Mouse (Mus musculus) WW6 (cell line): ENCODE results near the gene Grb7.

Source experiments
- DNase-seq: peaks from one replicate; pipeline ENCODE4 v3.0.0-alpha.2; 2013; ENCODE audit warnings: low read depth, low spot score

The Grb7 gene

DNA sequence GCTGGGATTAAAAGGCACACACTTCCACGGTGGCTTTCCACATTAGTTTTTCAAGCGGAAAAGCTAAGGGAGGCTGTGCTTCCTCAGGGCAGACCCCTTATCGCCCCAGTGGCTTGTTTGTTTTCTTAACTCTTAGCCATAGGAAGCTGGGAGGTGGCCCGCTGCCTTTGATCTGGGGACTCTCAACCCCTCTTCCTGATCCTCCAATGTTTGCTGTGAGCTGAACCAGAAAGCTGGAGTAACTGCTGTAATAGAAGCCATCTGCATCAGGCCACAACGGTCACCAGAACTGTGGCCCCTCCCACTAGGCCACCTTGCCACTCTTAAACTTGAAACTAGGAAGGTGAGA is at the start of gene Grb7:
Grb7 (plus strand) TSS at position 182 of the 349 bp plus-strand sequence.
- DNase-seq, result no peak

DNA sequence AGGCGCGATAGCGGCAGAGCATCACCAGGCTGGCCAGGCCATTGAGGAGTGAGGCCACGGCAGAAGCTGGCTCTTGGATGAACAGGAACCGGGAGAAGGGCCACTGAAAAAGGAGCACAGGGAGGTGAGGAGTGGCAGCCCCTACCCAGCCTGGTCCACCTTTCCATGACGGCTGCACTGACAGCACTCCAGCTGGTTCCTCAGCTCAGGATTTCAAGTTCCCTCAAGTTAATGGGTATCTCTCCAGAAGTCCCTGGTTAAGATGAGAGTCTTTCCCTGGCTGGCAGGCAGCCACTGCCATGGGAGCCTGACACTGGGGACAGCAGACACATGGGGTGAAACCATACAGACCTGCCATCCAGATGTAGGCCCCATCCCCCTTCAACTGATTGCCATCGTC is 48.2 kb upstream of the Grb7 start:
- no peak for DNase-seq

DNA sequence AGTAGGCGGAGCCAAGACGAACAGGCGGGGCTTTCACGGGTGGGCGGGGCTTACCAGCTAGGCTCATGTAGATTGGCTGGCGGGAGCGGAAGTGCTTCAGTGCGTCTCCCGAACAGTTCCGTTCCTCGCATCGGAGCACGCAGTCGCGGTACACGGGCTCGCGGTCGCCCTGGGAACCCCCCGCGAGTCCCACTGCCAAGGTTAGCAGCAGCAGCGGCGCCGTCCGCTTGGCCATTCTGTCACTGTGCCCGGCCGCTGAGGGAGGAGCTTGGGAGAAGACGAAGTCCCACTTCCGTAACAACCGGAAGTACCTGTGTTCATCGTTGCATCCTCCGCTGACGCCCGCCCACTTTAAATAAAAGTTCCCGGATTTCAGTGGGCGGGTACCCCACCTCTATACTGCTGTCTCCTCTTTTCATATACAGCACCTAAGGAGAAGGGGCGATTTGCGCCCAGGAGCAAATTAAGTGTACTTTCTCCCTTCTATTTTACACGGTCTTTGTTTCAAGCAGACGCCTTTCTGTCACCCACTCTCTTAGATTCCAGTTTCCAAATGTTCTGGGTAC is 46.0 kb upstream of the Grb7 start, which contains the start of gene Pgap3:
Pgap3 (minus strand) TSS at position 330 of the 566 bp plus-strand sequence.
- DNase-seq, result peak; percentile 91

DNA sequence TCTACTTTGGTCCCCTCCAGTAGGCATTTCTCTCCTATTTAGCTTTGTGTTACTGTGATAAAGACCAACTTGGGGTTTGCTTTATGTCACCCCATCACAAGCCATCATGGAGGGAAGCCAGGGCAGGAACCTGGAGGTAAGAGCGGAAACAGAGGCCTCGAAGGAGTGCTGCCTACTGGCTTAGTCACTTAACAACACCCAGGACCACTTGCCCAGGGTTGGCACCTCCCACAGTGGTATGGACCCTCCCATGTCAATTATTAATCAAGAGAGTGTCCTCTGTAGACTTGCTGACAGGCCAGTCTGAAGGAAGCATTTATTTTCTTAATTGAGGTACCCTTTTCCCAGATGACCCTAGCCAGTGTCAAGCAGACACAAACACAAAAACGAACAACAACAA is 45.4 kb upstream of the Grb7 start:
- no peak for DNase-seq

DNA sequence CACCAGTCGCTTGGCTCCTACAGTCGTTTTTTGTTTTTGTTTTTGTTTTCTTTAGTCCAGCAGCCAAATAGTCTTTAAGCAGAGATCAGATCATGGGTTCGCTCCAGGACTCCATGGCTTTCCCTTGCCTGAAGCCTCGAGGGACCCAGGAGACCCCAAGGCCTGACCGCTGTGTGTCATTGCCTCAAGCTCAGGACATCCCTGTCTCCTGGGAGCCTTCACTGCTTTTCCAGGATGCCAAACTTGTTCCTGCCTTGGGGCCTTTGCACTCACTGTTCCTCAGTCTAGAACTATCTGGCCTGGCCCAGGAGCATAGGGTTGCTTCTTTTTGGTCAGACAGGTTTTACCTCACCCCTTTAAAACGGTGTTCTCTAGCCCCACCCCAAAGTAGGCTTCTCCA is 39.6 kb upstream of the Grb7 start:
- no peak for DNase-seq

DNA sequence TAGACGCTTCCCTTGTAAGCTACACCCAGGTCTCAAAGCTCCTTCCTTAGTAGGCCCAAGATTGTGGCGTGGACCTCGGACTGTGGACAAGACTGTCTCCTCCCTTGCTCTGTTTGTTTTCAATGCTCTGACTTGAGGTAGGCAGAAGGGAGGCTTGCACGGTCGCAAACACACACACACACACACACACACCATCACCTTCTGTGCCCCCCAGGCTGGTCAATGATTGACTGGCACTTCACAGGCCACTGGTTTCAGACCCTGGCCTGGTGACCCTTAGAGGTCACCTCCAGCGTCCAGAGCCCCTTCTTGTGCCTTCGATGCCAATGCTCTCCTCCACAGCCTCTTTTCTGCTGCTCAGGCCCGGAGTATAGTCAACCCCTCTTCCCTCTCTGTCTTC is 37.3 kb upstream of the Grb7 start:
- DNase-seq, result no peak

DNA sequence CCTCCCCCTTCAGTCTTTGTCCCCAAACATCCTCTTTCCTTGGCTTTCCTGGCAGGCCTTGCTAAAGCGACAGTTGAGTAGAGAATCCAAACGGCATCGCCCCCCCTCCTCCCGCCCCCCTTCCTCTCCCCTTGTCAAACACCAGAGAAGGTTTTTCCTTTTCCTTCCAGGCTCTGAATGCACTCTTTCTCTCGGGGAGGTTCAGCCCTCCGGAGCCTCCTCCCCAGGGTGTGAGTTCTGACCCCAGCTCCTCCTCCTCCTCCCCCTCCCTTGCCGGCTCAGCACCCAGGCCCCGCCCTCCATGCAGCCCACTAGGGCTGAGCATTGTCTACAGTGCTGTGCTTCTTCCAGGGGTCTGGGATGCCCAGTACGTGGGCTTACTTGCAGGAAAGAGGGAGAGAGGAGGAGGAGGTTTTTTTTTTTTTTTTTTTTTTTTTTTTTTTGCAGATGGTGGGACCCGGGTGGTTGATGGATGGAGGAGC is 36.8 kb upstream of the Grb7 start:
- DNase-seq, result no peak

DNA sequence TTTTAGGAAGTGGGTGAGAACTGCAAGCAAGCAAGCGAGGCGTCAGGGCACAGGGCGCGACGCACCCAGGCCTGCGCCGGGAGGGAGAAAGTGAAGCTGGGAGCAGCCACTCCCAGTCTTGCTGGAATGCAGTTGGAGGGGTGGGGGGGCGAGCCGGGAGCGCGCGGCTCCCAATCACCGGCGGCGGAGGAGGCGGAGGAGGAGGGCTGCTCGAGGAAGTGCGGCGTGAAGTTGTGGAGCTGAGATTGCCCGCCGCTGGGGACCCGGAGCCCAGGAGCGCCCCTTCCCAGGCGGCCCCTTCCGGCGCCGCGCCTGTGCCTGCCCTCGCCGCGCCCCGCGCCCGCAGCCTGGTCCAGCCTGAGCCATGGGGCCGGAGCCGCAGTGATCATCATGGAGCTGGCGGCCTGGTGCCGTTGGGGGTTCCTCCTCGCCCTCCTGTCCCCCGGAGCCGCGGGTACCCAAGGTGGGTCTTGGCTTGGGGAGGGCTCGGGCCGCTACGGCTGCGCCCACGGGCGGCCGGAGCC is 33.9 kb upstream of the Grb7 start, which contains the start of gene Erbb2:
Erbb2 (plus strand) TSS at position 198 of the 524 bp plus-strand sequence.
- peak; percentile 78 for DNase-seq

DNA sequence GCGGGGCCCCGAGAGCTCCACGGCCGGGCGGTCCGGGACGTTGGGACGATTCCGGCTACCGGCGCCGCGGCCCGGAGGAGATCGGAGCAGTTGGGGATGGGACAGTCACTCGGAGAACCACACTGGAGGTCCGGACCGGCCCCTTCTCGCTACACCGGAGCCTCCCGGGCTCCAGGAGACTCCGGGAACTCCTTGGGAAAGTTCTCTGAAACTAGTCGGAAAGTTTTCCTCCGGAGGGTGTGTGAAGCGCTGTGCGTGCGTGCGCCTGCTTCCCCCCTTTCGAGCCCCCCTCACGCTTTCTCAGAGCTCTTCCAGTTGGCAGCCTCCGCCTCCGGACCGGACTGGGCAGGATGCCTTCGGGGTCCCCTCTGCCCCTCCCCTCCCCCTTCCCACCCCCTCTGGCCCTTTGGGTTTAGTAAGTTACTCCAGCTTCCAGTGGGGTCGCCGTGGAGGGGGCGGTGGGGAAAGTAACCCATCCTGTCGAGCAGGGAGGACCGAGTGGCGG is 33.3 kb upstream of the Grb7 start:
- DNase-seq, result no peak

DNA sequence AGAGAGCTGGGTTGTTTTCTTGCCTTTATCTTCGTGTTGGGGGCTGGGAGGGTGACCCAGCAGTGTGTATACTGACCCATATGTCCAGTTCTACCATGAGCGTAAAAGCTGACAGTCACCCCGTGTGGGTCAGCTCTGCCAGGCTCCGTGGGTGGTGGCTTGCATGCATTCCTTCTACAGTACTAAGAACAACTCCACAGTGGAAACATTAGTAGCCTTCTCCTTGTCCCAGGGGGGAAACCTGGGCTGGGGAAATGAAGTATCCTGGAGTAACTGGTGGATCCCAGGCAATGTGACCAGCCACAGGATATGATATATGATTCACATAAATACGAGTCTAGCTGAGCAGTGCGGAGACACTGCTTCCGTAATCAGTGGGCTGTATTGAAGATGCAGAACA is 32.5 kb upstream of the Grb7 start:
- no peak for DNase-seq

DNA sequence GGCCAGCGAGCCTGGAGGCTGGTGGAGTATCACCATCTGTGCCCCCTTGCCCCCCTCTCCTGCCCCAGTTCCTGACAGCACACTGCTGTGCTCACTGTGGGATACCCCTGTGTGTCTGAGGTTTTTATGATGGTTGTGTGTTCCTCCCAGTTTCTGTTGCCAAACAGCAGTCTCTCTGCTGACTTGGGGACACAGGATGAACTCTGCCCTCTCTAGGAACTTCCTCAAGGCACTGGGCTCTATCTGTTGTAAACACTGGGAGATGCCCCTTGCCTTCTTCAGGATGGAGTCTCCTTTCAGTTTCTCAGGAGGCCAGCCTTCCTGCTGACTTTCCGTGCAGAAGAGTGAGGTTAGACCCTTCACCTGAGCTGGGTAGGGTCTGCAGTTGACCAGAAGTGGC is 32.0 kb upstream of the Grb7 start:
- DNase-seq, result no peak

DNA sequence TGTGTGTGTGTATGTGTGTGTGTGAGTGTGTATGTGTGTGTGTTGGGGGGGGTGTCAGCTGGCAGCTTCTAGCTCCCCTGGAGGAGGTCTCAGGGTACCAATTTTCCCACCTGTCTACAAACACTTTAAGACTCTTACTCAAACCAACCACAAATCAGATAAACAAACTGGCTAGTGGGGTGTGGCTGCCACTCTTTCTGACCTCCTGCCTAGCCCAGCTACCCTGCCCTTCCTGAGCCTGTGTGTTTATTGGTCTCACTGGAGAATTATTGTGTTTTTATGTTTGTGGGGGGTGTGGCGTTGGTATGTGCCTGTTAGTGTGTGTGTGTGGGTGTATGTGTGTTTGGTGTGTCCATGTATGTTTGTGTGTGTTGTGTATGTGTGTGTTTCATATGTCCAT is 29.1 kb upstream of the Grb7 start:
- DNase-seq, result no peak

DNA sequence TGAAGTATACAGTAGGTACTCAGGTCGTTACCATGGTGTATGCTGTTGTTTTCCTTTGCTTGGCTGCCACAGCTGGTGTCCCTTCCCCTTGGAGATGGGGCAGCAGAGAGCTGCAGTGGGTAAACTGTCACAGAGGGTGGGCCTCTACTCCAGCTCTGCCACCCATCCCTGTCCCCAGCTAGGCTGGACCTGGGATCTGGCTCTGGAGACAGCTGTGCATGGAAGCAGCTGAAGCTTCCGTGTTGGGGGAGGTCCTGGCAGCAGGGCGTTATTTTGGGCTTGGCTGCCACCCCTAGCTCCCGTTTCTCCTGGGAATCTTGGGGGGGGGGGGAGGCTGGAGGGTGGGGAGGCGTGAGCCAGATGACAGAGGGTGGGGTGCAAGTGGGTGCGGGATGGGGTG is 27.9 kb upstream of the Grb7 start:
- DNase-seq, result no peak

DNA sequence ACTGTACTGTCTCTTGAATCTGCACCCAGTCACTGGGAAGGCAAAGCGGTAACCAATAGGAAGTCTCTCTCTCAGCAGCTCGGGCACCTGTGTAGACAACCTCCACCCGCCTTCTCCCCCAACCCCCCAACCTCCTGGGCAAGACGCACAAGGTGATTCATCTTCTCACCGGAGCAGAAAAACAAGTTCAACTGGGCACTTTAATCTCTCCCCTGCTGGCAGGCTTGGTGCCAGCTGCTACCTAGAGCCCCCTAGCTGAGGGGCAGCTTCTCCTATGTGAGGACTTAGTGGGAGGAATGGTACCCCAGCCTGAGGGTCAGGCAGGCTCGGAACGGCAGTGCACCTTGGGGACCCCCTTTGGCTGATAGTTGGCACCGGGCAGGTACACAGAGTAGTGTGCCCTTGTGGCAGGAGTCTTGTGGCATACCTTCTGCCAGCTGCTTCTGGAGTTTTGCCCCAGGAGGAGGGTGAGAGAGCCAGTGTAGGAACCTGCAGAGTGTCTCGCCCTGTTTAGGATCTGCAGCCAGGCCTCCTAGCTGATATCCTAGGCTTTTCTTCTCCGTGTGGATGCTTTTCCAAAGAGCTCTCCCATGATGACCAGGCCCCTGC is 27.2 kb upstream of the Grb7 start:
- DNase-seq, result no peak

DNA sequence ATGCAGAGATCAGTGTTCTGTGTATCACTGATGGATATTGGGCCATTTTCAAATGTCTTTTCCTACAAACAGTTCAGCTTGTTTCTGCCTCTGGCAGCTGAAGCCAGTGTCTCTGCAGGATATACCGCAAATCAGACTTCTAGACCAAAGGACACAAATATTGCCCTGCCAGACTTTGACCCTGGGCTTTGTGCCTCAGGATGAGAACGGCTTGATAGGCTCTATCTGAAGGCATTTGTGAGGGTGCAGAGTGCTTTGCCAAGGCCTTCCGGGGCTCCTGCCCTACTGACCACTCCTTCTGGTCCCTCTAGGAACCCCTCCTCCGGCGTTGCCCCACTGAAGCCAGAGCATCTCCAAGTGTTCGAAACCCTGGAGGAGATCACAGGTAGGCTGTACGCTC is 19.6 kb upstream of the Grb7 start:
- no peak for DNase-seq

DNA sequence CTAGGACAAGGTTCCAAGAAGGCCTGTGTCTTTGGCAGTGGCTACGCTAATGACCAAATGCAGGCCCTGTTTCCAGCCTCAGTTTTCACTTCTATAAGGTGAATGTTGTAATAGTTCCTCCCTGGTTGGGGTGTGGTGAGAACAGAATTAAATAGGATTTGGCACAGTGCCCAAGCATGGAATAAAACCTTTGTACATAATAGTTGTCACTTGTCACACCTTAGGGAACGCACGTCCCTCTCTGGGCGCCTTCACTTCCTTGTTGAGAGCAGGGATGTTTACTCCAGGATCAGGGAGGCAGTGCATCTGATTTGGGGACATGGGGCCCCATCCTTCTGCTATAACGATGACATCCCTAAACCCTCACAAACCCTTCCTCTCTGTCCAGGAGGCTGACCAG is 17.8 kb upstream of the Grb7 start:
- DNase-seq, result no peak

DNA sequence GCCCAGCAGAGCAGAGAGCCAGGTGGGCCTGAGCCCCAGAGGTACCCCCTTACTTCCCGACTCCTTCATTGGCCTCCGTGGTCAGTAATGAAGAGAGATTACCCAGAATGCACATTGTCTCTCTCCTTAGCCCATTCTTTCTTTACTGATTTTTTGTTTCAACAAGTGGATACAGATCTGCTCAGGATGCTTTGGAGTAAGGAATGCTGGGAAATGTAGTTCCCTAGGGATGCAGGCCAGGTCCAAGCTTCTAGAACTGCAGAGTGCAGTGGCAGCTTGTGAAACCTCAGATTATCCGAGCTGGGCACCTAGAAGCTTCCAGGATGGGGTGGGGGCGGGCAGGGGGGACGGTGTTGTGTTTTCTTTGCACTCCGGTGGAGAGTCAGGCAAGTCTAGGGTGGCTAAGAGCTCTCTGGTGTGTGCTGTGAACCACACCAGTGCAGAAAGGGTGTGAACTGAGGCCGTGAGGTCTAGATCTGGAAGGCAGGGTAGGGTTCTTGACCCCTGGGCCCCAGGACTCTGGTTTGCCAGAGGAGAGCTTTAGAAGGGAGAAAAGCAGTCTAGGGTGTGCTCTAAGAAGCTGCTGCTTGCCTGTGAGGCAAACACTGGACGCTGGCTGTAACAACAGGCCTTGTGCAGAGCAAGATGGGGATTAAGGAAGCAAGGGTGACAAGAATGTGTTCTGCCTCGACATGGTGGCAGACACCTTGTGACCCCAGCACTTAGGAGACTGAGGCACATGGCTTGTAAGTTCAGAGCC is 14.3 kb upstream of the Grb7 start:
- DNase-seq, result no peak

DNA sequence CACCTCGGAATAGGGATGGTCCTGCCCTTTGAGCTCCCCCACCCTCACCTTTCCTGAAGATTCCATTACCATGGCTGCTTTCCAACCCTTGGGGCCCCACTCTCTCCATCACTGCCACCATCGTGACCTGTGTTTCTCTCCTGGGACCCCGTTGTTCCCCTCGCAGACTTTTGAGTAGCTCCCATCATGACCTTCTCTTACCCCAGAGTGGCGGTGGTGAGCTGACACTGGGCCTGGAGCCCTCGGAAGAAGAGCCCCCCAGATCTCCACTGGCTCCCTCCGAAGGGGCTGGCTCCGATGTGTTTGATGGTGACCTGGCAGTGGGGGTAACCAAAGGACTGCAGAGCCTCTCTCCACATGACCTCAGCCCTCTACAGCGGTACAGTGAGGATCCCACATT is 10.5 kb upstream of the Grb7 start:
- DNase-seq, result no peak

DNA sequence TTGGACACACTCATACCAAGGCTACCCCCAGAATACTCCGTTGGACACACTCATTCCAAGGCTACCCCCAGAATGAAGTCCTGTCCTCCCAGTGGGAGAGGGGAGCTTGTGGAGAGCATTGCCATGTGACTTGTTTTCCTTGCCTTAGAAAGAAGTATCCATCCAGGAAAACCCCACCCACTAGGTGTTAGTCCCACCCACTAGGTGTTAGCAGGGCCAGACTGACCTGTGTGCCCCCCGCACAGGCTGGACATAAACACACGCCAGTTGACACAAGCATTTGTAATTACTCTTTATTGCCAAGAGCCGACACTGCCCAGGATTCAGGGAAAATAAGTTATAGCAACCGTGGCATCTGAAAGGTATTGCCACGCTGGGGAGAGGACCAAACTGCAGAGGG is 8.8 kb upstream of the Grb7 start:
- no peak for DNase-seq

DNA sequence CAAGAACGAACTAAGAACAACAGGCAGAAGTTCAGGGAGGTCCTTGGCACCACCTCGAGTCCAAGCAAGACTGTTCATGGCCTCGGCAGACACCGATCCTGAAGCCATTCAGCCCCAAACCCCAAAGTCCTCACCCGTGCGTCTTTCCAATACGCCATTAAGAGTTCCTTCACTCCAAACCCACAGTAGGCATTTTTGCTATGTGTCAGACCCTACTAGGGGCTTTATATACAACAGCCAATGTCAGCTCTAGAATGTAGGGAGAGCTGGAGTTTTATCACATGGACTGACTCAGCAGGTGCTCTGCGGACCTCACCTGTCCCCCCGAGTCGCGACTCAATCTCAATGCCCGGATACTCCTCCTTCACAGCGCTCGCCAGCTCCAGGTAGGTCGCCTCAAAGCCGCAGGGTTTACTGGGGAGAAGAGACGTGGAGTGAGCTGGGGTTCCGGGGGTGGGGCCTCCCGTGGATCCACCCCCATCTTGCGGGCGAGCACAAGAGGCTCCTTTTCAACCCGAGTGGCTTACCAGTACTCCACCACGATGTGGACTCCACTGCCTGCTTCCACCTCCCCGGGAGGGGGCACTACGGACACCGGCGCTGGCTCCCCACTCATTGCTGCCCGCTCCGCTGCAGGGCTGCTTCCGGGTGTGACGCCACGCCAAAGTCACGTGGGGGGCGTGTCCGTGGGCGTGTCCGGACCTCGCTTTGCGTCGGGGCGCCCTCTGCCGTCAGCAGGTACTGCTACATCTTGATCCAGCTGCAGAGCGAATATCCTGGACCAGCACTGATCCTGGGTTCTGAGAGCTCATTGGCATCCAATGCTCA is 7.6 kb upstream of the Grb7 start, which contains the start of gene Mien1:
Mien1 (minus strand) TSS at position 661 of the 828 bp plus-strand sequence.
- DNase-seq, result peak; percentile 97

DNA sequence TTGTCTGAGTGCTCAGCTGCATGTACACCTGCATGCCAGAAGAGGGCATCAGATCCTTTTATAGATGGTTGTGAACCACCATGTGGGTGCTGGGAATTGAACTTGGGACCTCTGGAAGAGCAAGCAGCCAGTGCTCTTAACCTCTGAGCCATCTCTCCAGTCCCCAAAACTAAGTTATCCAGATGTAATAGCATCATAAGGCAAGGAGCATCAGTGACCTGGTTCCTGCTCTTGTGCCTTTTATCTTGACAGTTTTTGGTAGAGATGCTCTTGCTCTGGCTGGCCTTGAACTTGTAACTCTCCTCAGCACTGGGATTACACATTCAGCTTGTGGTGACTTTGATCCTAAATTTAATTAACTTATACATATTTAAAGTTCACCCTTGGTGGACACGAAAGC is 2.5 kb upstream of the Grb7 start:
- DNase-seq, result no peak

DNA sequence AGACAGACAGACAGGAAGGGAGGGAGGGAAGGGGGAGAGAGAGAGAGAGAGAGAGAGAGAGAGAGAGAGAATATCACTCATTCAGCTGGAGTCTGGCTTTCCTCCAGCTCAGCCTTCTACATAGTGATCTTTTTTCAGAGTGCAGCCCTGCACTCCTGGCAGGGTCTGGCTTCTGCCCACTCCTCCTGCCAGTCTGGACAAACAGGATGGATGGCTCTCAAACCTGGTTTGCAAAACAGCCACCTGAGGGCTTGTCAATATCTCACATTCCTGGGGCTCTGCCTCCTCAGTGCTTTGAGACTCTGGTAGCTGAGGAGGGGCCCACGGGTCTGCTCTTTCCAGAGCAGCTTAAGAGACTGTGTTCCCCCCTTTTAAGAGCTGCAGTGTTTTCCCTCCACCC is 956 bp upstream of the Grb7 start:
- no peak for DNase-seq
